Mouse (Mus musculus): ENCODE results near the gene Slc51a. TPM values are rescaled to one million over a fixed set of nuclear protein-coding genes. Genes with fewer than 3 reads are reported as not detected.

Slc51a gene
- total RNA-seq (2017): 0.92 TPM in 1 of 2 replicates, not detected in the other

- ATAC-seq (replicated peaks; ENCODE audit: low read depth, poor library complexity, severe bottlenecking): peak; percentile 78
Observed at GRCm38 (mm10) chr16:32487234-32488111, at the start of gene Slc51a. TSS of gene Slc51a (minus strand) at chr16:32487879.

DNA sequence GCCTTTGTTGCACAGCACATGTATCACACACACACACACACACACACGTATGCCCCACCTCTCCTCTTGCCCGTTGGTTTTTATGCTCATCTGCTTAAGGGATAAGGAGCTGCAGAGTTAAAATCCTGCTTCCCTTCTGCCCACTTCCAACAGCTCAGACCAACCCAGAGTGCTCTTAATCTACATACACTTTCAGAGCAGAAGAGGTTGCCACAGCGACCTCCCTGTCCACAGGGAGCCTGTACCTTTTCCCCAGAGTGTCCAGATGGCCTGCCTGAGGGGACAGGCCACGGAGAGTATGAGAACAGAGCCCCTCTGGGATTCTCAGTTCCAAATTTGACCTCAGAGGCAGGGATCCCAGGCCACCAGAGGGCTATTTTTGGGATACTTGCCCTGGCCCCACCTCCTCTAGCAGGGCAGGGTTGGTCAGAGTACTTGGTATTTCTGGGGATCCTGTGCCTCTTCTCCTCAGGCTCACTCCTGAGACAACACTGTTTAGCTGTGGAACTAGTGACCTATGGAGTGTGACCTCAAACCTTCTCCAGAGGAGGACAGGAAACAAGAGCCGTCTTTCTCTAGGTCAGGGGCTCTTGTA, 47.6 kb upstream of the Slc51a start:
- no peak for ATAC-seq (replicated peaks; ENCODE audit: low read depth, poor library complexity, severe bottlenecking)

DNA sequence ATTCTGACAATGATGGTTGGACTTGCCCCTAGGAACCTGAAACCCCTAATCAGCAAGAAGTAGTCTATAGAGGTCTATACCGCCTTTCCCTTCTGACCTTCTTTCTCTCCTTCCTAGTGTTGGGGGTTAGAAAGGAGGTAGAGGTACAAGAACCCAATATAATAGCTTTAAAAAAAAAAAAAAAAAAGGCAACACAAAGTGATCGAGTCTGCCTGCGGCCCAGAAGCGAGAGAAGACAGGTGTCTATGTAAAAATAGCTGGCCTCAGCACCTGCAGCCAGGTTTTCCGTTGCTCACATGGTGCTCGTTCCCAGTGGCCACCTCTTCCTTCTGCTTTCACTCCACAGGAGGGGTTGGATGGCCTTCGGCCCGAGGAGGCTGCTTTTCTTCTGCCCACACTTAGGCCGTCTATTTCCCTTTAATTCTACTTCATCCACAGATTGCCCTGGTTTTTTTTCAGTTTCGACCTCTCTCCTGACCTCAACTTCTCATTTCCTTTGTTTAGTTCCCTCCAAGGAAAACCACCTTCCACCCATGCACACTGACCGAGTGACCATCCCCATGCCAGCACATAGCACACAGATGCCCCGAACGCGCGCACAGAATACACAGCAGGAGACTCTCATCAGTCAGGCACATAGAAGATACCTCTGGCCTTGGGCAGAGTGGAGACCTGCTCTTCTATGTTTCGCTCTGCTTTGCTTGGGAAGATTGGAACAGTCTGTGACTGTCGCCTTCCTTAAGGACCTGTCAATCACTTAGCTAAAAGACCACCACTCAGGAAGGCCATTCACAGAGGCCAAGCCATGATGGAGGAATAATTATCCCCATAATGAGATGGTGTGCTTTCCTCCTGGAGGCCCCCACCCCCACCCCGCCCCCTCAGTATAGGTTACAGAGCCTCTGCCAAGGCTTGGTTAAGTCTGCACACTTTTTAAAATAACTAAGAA, 45.5 kb upstream of the Slc51a start:
- peak; percentile 61 for ATAC-seq (replicated peaks; ENCODE audit: low read depth, poor library complexity, severe bottlenecking)

GRCm38 (mm10) chr16:32526906-32527305, 39.2 kb upstream of the Slc51a start:
- no peak for ATAC-seq (replicated peaks; ENCODE audit: low read depth, poor library complexity, severe bottlenecking)

DNA sequence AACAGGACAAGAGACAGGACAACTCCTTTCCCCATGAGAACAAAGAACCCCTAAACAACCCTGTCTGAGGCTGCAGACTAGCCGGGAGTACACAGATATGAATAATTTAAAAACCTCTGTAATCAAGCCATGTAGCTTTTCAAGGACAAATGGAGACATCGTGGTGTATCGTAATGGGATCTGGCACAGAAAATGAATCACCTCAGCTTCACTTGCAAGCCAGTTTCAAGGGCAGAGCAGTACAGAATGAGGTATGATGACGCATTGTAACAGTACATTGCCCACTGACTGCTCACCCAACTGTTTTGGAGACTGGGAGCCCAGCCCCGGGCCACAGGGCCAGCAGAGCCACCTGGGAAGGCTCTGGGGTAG, 36.6 kb upstream of the Slc51a start:
- no peak for ATAC-seq (replicated peaks; ENCODE audit: low read depth, poor library complexity, severe bottlenecking)

DNA sequence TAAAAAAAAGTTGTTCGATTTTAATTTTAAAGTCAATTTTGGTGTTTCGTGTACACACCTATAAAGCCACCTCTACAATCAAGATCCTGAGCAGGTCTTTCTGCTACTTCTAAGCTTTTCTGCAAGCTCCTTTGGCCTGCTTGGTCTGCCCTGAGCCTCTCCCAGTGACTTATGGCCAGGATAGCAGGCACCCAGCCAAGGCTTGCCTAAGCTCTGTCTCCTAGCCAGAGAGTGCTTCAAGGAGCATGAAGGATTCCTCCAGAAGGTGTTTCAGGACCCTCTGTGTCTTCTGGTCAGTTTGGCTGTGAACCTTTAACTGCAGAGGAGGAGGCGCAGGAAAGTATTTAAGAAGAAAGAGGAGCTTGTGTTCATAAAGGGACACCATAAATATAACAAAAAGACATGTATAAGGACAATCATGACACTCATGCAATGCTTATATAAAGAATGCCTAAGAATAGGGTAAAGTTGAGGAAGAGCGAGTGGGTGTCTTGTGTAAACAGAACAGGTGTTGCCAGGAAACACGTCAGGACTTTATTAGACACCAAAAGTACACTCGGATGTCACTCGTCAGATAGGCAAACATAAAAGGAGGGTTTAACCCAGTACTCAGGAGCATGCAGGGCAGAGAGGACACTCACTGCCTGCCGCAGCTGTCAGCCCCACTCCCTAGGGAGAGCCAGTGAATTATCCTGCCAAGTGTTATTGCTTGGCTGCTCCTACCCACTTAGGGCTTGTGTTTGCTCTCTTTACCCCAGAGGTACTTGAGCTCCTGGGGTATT, 36.0 kb upstream of the Slc51a start:
- no peak for ATAC-seq (replicated peaks; ENCODE audit: low read depth, poor library complexity, severe bottlenecking)

- ATAC-seq (replicated peaks; ENCODE audit: low read depth, poor library complexity, severe bottlenecking): no peak
Observed at GRCm38 (mm10) chr16:32522578-32523194, 35.0 kb upstream of the Slc51a start.

DNA sequence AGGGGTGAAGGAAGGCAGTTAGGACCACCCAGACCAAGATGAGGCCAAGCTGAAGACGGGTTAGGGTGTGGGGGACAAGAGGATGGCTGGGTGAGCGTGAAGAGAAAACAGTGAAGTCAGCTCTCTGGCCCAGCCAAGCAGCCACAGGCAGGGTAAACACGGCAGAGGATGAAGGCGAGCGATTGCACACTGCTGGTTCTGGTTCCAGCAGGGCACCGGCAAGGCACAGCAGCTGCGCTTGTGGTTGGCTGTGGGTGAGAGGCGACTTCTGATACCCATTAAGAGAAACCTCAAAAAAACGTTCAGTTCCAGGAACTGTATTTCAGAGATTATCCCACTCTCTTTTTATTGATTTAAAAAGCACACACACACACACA, 32.7 kb upstream of the Slc51a start:
- ATAC-seq (replicated peaks; ENCODE audit: low read depth, poor library complexity, severe bottlenecking): peak; percentile 90

DNA sequence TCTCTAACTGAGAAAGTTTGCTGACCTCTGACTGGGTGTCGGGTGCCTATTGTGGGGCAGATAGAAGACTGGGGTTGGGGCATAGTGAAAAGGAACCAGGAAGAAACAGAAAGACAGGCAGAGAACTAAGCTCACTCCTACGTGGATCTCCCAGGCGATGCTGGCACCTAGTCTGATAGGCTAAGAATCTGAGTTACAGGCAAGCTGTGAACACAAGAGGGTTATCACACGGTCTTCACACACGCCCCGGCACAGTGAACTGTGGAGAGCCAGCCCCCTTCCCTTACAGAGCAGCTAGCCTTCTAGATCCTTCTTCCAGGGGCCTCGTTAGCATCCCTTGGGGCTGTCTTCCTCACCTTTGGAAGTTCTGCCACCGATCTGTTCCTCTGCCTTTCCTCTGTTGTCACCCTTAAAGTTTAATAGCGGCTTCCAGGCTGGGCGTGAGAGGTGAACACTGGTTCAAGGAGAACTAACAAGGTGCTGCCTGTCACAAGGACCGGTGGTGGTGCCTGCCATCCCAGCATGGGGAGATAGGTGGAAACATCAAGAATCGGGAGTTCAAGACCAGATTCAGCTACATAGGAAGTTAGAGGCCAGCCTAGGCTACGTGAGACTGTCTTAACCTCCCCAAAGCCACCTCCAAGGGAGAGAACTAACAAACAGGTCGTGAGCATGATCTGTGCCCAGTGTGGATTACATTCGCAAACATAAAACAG, 32.1 kb upstream of the Slc51a start:
- no peak for ATAC-seq (replicated peaks; ENCODE audit: low read depth, poor library complexity, severe bottlenecking)

- ATAC-seq (replicated peaks; ENCODE audit: low read depth, poor library complexity, severe bottlenecking): no peak
Observed at GRCm38 (mm10) chr16:32517785-32518481, 30.3 kb upstream of the Slc51a start.

GRCm38 (mm10) chr16:32516006-32516962, 28.6 kb upstream of the Slc51a start:
- peak; percentile 26; the same call in 1 of the 2 replicates for ATAC-seq (replicated peaks; ENCODE audit: low read depth, poor library complexity, severe bottlenecking)

DNA sequence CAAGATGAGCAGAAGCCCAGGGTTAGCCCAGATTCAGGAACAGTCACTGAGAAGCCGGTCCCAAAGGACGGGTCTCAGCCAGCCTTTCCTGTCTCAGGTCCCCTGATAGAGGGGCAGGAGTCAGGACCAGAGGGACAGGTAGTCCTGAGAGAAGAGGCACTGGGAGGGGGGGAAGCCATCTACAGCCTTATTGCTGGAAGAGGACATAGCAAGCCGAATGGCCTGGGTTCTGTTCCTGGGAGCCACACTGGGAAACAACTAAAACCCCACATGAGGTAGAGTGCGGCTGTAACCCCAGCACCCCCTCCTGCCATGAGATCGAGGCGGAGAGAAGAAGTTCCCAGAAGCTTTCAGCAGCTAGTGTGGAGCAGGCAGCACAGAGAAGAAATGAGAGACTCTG, 26.3 kb upstream of the Slc51a start:
- ATAC-seq (replicated peaks; ENCODE audit: low read depth, poor library complexity, severe bottlenecking): no peak

DNA sequence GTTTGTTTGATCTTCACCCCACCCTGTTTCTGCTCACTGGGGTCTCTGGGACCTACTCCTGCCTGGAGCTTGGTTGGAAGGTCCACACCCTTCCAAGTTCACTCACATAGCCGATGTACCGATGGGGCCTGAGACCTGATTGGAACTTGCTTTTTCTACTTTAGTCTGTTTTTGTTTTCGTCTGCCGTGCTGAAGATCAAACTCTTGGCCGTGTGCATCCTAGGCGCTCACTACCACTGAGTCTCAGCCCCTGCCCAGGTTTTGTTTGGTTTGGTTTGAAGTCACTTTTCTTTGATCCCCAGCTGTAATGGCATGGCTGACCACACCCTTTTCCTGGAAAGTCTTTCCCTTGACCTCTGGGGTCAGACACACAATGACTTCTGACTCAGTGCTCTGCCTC, 25.7 kb upstream of the Slc51a start:
- ATAC-seq (replicated peaks; ENCODE audit: low read depth, poor library complexity, severe bottlenecking): no peak

GRCm38 (mm10) chr16:32512921-32513320, 25.2 kb upstream of the Slc51a start:
- ATAC-seq (replicated peaks; ENCODE audit: low read depth, poor library complexity, severe bottlenecking): no peak

- no peak for ATAC-seq (replicated peaks; ENCODE audit: low read depth, poor library complexity, severe bottlenecking)
Observed at GRCm38 (mm10) chr16:32511827-32512490, 24.3 kb upstream of the Slc51a start.

DNA sequence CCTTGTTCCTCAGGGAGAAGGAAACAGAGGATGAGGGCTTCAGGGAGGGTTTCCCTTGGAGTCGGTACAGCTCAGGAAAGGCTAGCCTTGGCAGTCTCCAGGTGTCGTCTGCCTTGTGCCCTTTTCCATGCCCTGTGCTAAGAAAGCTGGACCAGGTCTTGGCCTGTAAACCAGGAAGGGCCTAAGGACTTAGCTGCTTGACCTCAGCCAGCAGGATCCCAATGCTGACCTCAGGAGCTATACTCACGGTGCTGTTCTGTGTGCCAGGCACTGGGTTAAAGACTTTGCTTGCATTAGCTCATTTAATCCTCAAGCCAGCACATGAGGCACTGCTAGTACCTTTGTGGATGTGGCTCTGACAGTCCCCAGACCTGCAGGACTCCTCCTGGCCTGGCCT, 23.7 kb upstream of the Slc51a start:
- no peak for ATAC-seq (replicated peaks; ENCODE audit: low read depth, poor library complexity, severe bottlenecking)
